Mouse (Mus musculus): ENCODE results near the gene Fam110a. TPM values are rescaled to one million over a fixed set of nuclear protein-coding genes. Genes with fewer than 3 reads are reported as not detected.

The Fam110a gene
- polyA plus RNA-seq, 2 experiments = 5.1 to 6.8 TPM

DNA sequence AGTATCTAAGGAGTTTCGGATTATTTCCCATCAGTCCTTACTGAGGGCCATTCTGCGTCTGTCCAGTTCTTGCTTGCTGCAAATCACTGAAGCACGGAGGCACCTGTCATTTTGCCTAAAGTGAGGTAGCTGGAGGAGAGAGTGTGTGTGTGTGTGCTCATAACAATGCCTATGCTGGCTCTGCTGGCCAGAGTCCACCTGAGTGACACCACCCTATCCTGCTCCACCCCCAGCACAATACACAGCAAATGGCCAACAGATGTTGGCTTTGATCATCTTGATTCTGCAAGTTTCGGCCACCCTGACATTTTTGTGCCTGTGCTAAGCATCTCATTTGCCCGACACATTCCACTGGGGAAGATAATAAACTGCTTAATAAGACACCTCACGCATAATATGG, 1.5 kb downstream of the Fam110a start:
- Histone ChIP-seq H3K4me1 (replicated peaks; ENCODE audit: control insufficient read depth in 2 of 2, insufficient read depth in 2 of 2, low read length in 1 of 2) (peaks cover 4 to 27% of the 10 kb centered on the region in 2 experiments; a peak in 2 of 4 replicates), H3K4me2 (ENCODE audit: low read depth) (peak overlapping the region; percentile 72), H3K27ac (no peak overlapping the region), H3K9me3 (ENCODE audit: control insufficient read depth, low read length) (no peaks in the 10 kb centered on the region), H3K36me3 (replicated peaks; ENCODE audit: control insufficient read depth, insufficient read depth, low read depth) (no peaks in the 10 kb centered on the region), H3K27me3 (ENCODE audit: control insufficient read depth, insufficient read depth, low read length) (peaks cover 14% of the 10 kb centered on the region), H3K4me3 (ENCODE audit: insufficient read depth in 1 of 2, low read depth in 2 of 2, low read length in 2 of 2) (peak overlapping the region; percentile 73 to 85), H3K9ac (replicated peaks) (no peak overlapping the region; the same call in 1 of the 2 replicates)
- TF ChIP-seq EP300 (IDR thresholded peaks at IDR 0.05; ENCODE audit: low read depth) = no peak
- TF ChIP-seq CTCF (IDR thresholded peaks at IDR 0.05; ENCODE audit: low read depth) = no peak
- 73% methylated on average over 6 of the region's 6 CpGs for WGBS (ENCODE audit: insufficient replicate concordance)
- ATAC-seq (ENCODE audit: insufficient read depth) = no peak
- no peak for DNase-seq (ENCODE audit: low read depth in 3 of 3, low spot score in 3 of 3)

- H3K4me3 ChIP-seq (ENCODE audit: insufficient read depth in 1 of 2, low read depth in 2 of 2, low read length in 2 of 2) = no peak overlapping the region
- DNase-seq (ENCODE audit: low read depth in 3 of 3, low spot score in 3 of 3) (no peak), ATAC-seq (ENCODE audit: insufficient read depth) (no peak)
- TF ChIP-seq CTCF (IDR thresholded peaks at IDR 0.05; ENCODE audit: low read depth) (no peak), EP300 (IDR thresholded peaks at IDR 0.05; ENCODE audit: low read depth) (no peak)
- H3K27me3 ChIP-seq (ENCODE audit: control insufficient read depth, insufficient read depth, low read length) = peaks cover 20% of the 10 kb centered on the region
- H3K4me2 ChIP-seq (ENCODE audit: low read depth) = peak overlapping the region; percentile 72
- no peak overlapping the region for H3K9ac ChIP-seq (replicated peaks)
- no peak overlapping the region for H3K27ac ChIP-seq
- 75% methylated on average over 4 of the region's 4 CpGs for WGBS (ENCODE audit: insufficient replicate concordance)
- peaks cover 4 to 27% of the 10 kb centered on the region in 2 experiments; a peak in 2 of 4 replicates for H3K4me1 ChIP-seq (replicated peaks; ENCODE audit: control insufficient read depth in 2 of 2, insufficient read depth in 2 of 2, low read length in 1 of 2)
- H3K9me3 ChIP-seq (ENCODE audit: control insufficient read depth, low read length) = no peaks in the 10 kb centered on the region
- H3K36me3 ChIP-seq (replicated peaks; ENCODE audit: control insufficient read depth, insufficient read depth, low read depth) = no peaks in the 10 kb centered on the region
Measured at GRCm38 (mm10) chr2:151977689-151978440, 2.2 kb downstream of the Fam110a start.

- TF ChIP-seq EP300 (IDR thresholded peaks at IDR 0.05; ENCODE audit: low read depth) (no peak), CTCF (IDR thresholded peaks at IDR 0.05; ENCODE audit: low read depth) (no peak)
- Histone ChIP-seq H3K27ac (no peak overlapping the region), H3K27me3 (ENCODE audit: control insufficient read depth, insufficient read depth, low read length) (peaks cover 23% of the 10 kb centered on the region), H3K4me2 (ENCODE audit: low read depth) (no peak overlapping the region), H3K9ac (replicated peaks) (no peak overlapping the region), H3K36me3 (replicated peaks; ENCODE audit: control insufficient read depth, insufficient read depth, low read depth) (no peaks in the 10 kb centered on the region), H3K4me1 (replicated peaks; ENCODE audit: control insufficient read depth in 2 of 2, insufficient read depth in 2 of 2, low read length in 1 of 2) (peaks cover 4 to 31% of the 10 kb centered on the region in 2 experiments; a peak in 2 of 4 replicates), H3K9me3 (ENCODE audit: control insufficient read depth, low read length) (no peaks in the 10 kb centered on the region), H3K4me3 (ENCODE audit: insufficient read depth in 1 of 2, low read depth in 2 of 2, low read length in 2 of 2) (no peak overlapping the region)
- ATAC-seq (ENCODE audit: insufficient read depth) (no peak), DNase-seq (ENCODE audit: low read depth in 3 of 3, low spot score in 3 of 3) (no peak)
- WGBS (ENCODE audit: insufficient replicate concordance) = 80% methylated on average over 3 of the region's 3 CpGs
Measured at GRCm38 (mm10) chr2:151976067-151976466, 4.0 kb downstream of the Fam110a start.

DNA sequence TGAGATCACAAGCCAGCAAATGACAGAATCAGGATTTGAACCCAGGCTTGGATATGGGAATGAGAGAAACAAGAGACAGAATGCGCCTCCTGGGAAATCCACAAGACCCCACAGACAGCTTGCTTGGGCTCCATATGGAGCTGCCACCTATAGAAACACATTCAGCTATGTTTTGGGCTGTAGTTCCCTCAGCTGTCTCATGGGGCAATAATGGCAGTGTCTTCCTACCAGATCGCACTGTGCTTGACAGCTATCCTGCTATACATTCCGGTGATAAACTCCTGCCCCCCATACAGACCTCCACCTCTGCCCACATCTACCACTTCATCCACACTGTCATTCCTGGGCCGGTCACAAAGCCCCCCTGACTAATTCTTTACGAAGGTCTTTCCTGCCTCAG, 4.7 kb downstream of the Fam110a start:
- Histone ChIP-seq H3K4me1 (replicated peaks; ENCODE audit: control insufficient read depth in 2 of 2, insufficient read depth in 2 of 2, low read length in 1 of 2) (peaks cover 2 to 28% of the 10 kb centered on the region in 2 experiments; a peak in 2 of 4 replicates), H3K4me2 (ENCODE audit: low read depth) (no peak overlapping the region), H3K27ac (no peak overlapping the region), H3K27me3 (ENCODE audit: control insufficient read depth, insufficient read depth, low read length) (peaks cover 23% of the 10 kb centered on the region), H3K9me3 (ENCODE audit: control insufficient read depth, low read length) (no peaks in the 10 kb centered on the region), H3K9ac (replicated peaks) (no peak overlapping the region), H3K36me3 (replicated peaks; ENCODE audit: control insufficient read depth, insufficient read depth, low read depth) (no peaks in the 10 kb centered on the region), H3K4me3 (ENCODE audit: insufficient read depth in 1 of 2, low read depth in 2 of 2, low read length in 2 of 2) (no peak overlapping the region)
- peak; percentile 45 for TF ChIP-seq CTCF (IDR thresholded peaks at IDR 0.05; ENCODE audit: low read depth)
- TF ChIP-seq EP300 (IDR thresholded peaks at IDR 0.05; ENCODE audit: low read depth) = no peak
- ATAC-seq (ENCODE audit: insufficient read depth) (no peak), DNase-seq (ENCODE audit: low read depth in 3 of 3, low spot score in 3 of 3) (no peak)
- 72% methylated on average over 5 of the region's 5 CpGs for WGBS (ENCODE audit: insufficient replicate concordance)

Measured in liver, embryonic 14.5 days (tissue).